Mouse (Mus musculus) kidney, embryonic 14.5 days (tissue): ENCODE results near the gene Dnal1. TPM values are rescaled to one million over a fixed set of nuclear protein-coding genes. Genes with fewer than 3 reads are reported as not detected.

Experiments
- ATAC-seq: fragments of 200-750 bp; cut with Nextera tagmentation; 2 replicates; pipeline ENCODE4 v1.8.0; 2017; ENCODE audit warnings: moderate number of reproducible peaks, mild to moderate bottlenecking, moderate TSS enrichment, moderate library complexity; ENCODE audit not compliant: low FRiP score, low TSS enrichment
- H3K27ac ChIP-seq: fragments of 300-500 bp; sonication (generic); 2 replicates; pipeline ENCODE4 v1.5.1; 2014; ENCODE audit warnings: low read depth, mild to moderate bottlenecking, low read length, moderate library complexity, mixed read lengths
- H3K27me3 ChIP-seq: fragments of 300-500 bp; sonication (generic); 2 replicates; pipeline ENCODE4 v1.6.1; 2014; ENCODE audit warnings: mild to moderate bottlenecking, low read length; ENCODE audit not compliant: control insufficient read depth, insufficient read depth
- H3K36me3 ChIP-seq: fragments of 300-500 bp; sonication (generic); 2 replicates; pipeline ENCODE4 v1.6.1; 2014; ENCODE audit warnings: low read length, mixed read lengths; ENCODE audit not compliant: control insufficient read depth, insufficient read depth
- H3K4me1 ChIP-seq: fragments of 300-500 bp; sonication (generic); 2 replicates; pipeline ENCODE4 v1.6.1; 2014; ENCODE audit warnings: low read length, mixed read lengths; ENCODE audit not compliant: control insufficient read depth, insufficient read depth
- H3K4me2 ChIP-seq: fragments of 300-500 bp; sonication (generic); replicated peaks from 2 replicates; pipeline ENCODE4 v1.6.1; 2014; ENCODE audit warnings: low read depth, mild to moderate bottlenecking, low read length
- H3K4me3 ChIP-seq: fragments of 300-500 bp; sonication (generic); 2 replicates; pipeline ENCODE4 v1.5.1; 2014; ENCODE audit warnings: mild to moderate bottlenecking, low read length
- H3K9ac ChIP-seq: fragments of 300-500 bp; sonication (generic); 2 replicates; pipeline ENCODE4 v1.6.1; 2014; ENCODE audit warnings: low read depth, mild to moderate bottlenecking, low read length, moderate library complexity
- H3K9me3 ChIP-seq: fragments of 300-500 bp; sonication (generic); 2 replicates; pipeline ENCODE4 v1.6.1; 2016; ENCODE audit warnings: low read length; ENCODE audit not compliant: control insufficient read depth
- WGBS: fragments of 180-500 bp; shearing (Covaris S2); extraction: QIAGEN DNeasy Blood & Tissue Kit; methylation state at CpG from one replicate; pipeline ENCODE4 v1.1.7; 2014; 5-methylcytosine and 5-hydroxymethylcytosine counted together
- polyA plus RNA-seq: library from polyadenylated mRNA; unstranded; fragments of >200 nt; fragmentation: Nextera tagmentation; extraction: Ambion mirVana; gene quantifications from 2 replicates; pipeline ENCODE4 v1.2.1, GENCODE M21; 2014

Gene Dnal1
- polyA plus RNA-seq, 1 experiment from 2014 or later = 5.1 TPM

DNA sequence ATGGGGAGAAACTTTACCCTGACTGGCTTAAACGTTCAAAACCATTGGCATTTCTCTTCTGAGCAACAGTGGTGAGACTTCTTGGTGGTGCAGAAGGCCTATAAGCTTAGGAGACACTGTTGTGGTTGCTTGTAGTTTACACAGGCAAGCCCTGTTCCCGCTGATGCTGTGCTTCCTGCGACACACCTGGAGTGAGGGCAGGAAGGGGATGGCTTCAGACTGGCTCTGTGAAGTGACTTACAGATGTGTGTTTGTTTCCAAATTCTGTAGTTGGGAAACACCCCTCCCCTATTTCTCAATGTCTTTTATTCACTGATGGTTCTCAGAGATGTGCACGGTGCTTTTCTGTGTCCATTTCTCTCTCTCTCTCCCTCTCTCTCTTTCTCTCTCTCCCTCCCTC, 26.0 kb downstream of the Dnal1 start:
- 71% methylated on average over 4 of the region's 4 CpGs for WGBS

DNA sequence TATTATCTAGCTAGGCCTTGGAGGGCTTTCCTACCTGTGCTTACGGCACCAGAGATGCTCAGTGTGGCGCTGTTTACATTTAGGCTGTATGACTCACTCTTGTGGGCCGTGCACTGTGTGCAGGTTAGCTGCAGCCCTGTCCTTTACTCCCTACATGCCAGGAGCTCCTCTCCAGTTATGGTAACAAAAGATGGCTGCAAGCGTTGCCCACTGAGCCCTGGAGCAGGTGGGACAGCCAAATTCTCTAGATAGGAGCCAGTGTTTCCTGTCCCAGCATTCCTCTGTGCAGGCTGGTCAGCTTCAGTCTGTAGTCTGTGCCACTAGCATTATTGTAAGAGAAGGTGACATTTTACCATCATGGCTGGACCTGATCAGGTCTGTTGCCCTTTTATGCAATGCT, 27.1 kb downstream of the Dnal1 start:
- no peak overlapping the region for H3K9ac ChIP-seq
- H3K4me3 ChIP-seq = no peak overlapping the region
- no peak for ATAC-seq
- H3K4me1 ChIP-seq = no peaks in the 10 kb centered on the region; the same call in 1 of the 2 replicates
- no peaks in the 10 kb centered on the region for H3K9me3 ChIP-seq
- WGBS = 89% methylated on average over 4 of the region's 4 CpGs
- no peaks in the 10 kb centered on the region for H3K27me3 ChIP-seq
- peaks cover 14% of the 10 kb centered on the region for H3K36me3 ChIP-seq
- H3K27ac ChIP-seq = no peak overlapping the region
- no peak overlapping the region for H3K4me2 ChIP-seq

More for the DNA sequence above, 26.0 kb downstream of the Dnal1 start:
- no peaks in the 10 kb centered on the region for H3K27me3 ChIP-seq
- no peak overlapping the region for H3K27ac ChIP-seq
- no peaks in the 10 kb centered on the region; the same call in 1 of the 2 replicates for H3K4me1 ChIP-seq
- no peaks in the 10 kb centered on the region for H3K9me3 ChIP-seq
- H3K36me3 ChIP-seq = peaks cover 17% of the 10 kb centered on the region
- H3K4me3 ChIP-seq = no peak overlapping the region
- no peak for ATAC-seq
- no peak overlapping the region for H3K4me2 ChIP-seq
- H3K9ac ChIP-seq = no peak overlapping the region

DNA sequence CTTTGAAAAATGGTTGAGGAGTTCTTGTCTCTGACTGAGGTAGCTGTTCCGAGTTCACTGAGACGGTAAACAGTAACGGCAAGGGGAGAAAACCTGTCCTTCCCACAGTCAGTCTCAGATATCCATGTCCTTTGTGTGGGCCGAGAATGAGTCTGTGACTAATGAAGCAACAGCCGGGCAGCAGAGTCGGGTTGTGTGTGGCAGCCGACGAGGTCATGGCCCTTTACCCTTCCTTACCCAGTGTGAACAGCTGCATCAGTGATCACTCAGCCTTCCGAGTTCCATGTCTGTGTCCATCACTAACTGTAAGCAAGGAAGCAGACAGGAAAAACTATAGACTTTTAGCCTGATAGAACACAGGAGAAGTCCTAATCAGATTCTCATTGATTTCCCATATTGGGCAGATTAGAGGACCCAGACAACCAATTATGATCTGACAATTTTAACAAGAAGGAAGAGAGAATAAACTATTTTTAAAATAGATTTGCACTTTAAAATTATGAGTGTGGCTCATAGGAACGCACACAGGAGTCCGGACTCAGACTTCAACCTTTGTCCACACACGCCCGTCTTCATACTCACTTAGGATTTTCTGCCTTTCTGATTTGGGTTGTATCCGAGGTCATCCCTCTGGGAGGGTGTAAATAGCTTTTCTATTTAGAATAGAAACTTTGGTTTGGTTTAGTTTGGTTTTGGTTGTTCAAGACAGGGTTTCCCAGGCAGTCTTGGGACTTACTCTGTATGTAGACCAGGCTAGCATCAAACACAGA, 28.3 kb downstream of the Dnal1 start:
- 48% methylated on average over 14 of the region's 14 CpGs for WGBS
- no peak for ATAC-seq

DNA sequence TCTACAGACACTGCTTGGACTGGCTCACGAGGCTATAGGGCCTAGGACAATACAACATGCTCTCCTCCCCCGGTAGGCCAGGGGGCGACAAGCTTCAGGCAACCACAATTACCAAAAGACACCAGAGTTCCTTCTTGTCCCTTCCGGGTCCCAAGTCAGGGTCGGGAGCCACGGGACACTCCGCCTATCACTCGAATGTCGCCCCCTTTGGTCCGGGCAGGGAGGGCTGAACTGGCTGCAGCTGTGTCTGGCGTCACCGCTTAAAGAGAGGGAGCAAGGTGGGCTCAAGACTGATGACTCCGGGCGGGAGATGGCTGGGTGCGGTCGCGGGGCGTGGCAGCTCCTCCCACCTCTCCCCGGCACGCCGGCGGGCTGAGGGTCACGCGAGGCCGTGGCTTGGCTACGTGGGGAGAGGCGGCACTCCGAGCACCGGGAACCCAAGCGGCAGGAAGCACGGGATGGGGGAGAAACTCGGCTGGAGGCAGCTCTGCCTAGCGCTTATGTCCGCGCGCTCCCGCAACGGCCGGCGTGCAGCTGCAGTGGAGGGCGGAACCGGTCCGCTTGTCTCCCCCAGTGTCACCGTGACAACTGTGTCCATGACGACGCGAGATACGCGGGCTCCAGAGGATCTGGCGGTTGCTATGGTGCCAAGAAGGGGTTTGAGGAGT, 33.9 kb downstream of the Dnal1 start, which contains the start of gene Pnma1:
Pnma1 (minus strand) TSS at position 536 of the 668 bp plus-strand sequence.
- WGBS = under 1% methylated on average over 50 of the region's 50 CpGs
- Histone ChIP-seq H3K9me3 (no peaks in the 10 kb centered on the region), H3K4me1 (0 out of 2 replicates have a peak, but pooled peaks cover 8% of the 10 kb centered on the region)

More for the DNA sequence above, 28.3 kb downstream of the Dnal1 start:
- Histone ChIP-seq H3K4me1 (no peaks in the 10 kb centered on the region; the same call in 1 of the 2 replicates), H3K9me3 (no peaks in the 10 kb centered on the region), H3K27me3 (no peaks in the 10 kb centered on the region), H3K9ac (no peak overlapping the region), H3K4me2 (no peak overlapping the region), H3K27ac (no peak overlapping the region), H3K4me3 (no peak overlapping the region), H3K36me3 (peaks cover 10% of the 10 kb centered on the region; the same call in 1 of the 2 replicates)

DNA sequence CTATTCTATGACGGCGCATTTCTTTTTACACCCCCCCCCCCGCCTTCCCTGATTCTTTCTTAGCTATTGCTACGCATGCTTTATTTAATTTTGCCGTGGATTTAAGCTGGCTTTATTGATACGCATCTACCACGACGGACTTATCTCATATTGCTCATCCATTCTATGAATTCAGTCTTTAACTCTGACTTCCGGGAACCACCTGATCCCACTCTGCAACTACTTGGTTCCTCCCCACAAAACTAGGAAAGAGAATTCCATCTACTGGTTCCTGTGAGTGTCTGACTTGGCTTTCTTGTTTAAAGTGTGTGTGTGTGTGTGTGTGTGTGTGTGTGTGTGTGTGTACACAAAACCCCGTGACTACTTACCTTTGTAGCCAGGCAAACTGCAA, 34.5 kb downstream of the Dnal1 start:
- H3K27me3 ChIP-seq = no peaks in the 10 kb centered on the region
- 23% methylated on average over 10 of the region's 10 CpGs for WGBS
- peak overlapping the region; percentile 92 for H3K4me2 ChIP-seq
- H3K36me3 ChIP-seq = peaks cover 24% of the 10 kb centered on the region
- peak overlapping the region; percentile 52 for H3K4me3 ChIP-seq
- peak overlapping the region; percentile 63 for H3K9ac ChIP-seq
- no peak overlapping the region for H3K27ac ChIP-seq
- H3K9me3 ChIP-seq = no peaks in the 10 kb centered on the region
- H3K4me1 ChIP-seq = 0 out of 2 replicates have a peak, but pooled peaks cover 8% of the 10 kb centered on the region
- no peak; the same call in 1 of the 2 replicates for ATAC-seq

More for the DNA sequence above, 33.9 kb downstream of the Dnal1 start, which contains the start of gene Pnma1:
- Histone ChIP-seq H3K4me3 (peak within 1 kb of the TSS; percentile 52), H3K27me3 (no peaks in the 10 kb centered on the region), H3K27ac (no peak within 1 kb of the TSS), H3K36me3 (peaks cover 20% of the 10 kb centered on the region; the same call in 1 of the 2 replicates), H3K4me2 (peak within 1 kb of the TSS; percentile 92), H3K9ac (peak within 1 kb of the TSS; percentile 63)
- peak; percentile 84 for ATAC-seq

DNA sequence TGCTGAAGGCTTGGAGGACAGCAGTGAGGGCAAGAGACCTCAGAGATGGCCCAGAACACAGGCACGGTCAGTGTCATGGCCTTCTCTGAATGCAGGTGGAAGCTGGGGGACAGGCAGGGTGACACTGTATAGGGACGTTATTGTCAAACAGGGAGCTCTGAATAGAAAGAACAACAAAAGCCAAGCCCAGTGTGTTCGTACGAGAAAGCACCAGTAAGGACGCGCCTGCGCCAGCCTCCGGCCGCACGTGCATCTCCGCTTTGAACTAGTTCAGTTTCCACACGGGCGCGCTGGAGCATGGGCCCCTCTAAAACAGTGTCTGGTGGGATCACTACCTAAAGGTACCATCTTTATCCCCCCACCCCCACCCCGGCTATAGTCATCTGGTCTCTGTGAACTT, 35.8 kb downstream of the Dnal1 start:
- WGBS = 89% methylated on average over 15 of the region's 15 CpGs
- peaks cover 35% of the 10 kb centered on the region for H3K36me3 ChIP-seq
- H3K27me3 ChIP-seq = no peaks in the 10 kb centered on the region
- ATAC-seq = no peak
- H3K9me3 ChIP-seq = no peaks in the 10 kb centered on the region
- no peak overlapping the region for H3K4me3 ChIP-seq
- no peak overlapping the region for H3K9ac ChIP-seq
- H3K4me2 ChIP-seq = no peak overlapping the region
- no peak overlapping the region for H3K27ac ChIP-seq
- 0 out of 2 replicates have a peak, but pooled peaks cover 11% of the 10 kb centered on the region for H3K4me1 ChIP-seq

DNA sequence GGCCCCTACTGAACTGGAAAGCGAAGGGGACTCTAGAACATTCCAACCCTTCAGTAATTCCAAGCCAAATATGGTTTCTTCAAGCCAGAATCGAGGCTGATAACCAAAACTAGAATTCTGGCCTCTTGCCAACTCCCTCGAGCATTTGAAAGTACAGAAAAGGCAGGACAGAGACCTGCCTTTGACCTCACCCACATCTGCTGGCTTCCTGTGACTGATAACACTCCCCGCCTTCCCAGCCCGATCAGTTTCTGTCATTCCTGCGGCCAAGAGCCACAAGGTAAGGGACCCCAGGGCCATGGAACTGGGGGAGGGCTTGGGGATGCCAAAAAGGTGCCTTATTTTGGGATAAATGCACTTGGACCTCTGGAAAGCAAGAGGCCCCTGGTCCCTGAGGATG, 36.8 kb downstream of the Dnal1 start:
- no peak overlapping the region for H3K9ac ChIP-seq
- no peak overlapping the region for H3K27ac ChIP-seq
- no peak for ATAC-seq
- H3K9me3 ChIP-seq = no peaks in the 10 kb centered on the region
- H3K4me1 ChIP-seq = 0 out of 2 replicates have a peak, but pooled peaks cover 12% of the 10 kb centered on the region
- WGBS = 58% methylated on average over 6 of the region's 6 CpGs
- H3K27me3 ChIP-seq = no peaks in the 10 kb centered on the region
- H3K36me3 ChIP-seq = peaks cover 41% of the 10 kb centered on the region
- H3K4me3 ChIP-seq = no peak overlapping the region
- H3K4me2 ChIP-seq = no peak overlapping the region

DNA sequence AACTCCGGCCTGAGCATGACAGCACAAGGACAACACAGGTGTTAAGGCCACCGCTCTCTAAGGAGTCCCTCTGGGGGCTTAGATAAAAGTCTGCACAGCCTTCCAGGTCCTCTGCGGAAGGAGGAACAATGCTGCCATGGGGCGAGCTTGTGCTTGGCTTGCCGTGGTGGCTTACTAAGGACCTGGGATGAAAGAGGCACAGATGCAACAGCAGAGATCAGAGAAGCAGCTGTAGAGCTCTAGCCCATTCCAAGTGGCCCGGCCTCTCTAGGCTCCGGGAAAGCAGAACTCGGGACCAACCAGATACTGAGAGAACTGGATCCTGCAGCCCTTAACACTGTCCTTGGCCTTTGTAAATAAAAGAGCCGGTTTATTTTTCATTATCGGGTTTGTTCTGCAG, 37.7 kb downstream of the Dnal1 start:
- no peaks in the 10 kb centered on the region for H3K27me3 ChIP-seq
- 85% methylated on average over 10 of the region's 10 CpGs for WGBS
- H3K9me3 ChIP-seq = no peaks in the 10 kb centered on the region
- no peak overlapping the region for H3K9ac ChIP-seq
- H3K36me3 ChIP-seq = peaks cover 45% of the 10 kb centered on the region
- no peak overlapping the region for H3K4me2 ChIP-seq
- H3K4me3 ChIP-seq = no peak overlapping the region
- H3K4me1 ChIP-seq = 0 out of 2 replicates have a peak, but pooled peaks cover 12% of the 10 kb centered on the region
- no peak for ATAC-seq
- H3K27ac ChIP-seq = no peak overlapping the region
